Mouse (Mus musculus) heart, postnatal 0 days (tissue): Measurements from ENCODE around the gene Nkx1-2.

ENCODE experiments used
- CTCF ChIP-seq: IDR thresholded peaks from 2 replicates; pipeline ENCODE4 v1.5.1; 2016; ENCODE audit warnings: antibody characterized with exemption, control low read depth, low read depth
- EP300 ChIP-seq: IDR thresholded peaks from 2 replicates; pipeline ENCODE4 v1.6.1; 2016; ENCODE audit warnings: antibody characterized with exemption, low read depth

- no peak for TF ChIP-seq CTCF
- TF ChIP-seq EP300 = no peak
Observed at GRCm38 (mm10) chr7:132610468-132611318, 11.3 kb upstream of the Nkx1-2 start, which contains the start of gene Lhpp.
